Comparison of ENCODE assay signal across 21 mouse cellular contexts in the genomic region with DNA sequence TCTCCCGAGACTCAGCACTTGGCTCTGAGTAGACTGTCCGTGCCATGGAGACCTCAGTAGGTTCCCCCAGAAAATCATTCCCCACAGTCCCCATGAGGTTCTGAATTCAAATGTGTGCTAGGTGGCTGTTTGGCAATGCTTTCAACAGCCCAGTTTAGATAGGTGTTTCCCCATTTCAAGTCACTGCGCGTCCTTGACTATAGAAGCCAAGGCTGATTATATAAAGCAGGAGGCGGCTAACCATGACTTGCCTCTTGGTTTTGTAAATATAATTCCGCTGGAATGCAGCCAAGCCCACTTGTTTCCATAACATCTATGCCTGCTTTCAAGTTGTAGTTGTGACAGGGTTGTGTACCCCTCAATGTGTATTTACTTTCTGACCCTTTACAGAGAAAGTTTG.
DNase-seq lines count a peak whose midpoint lies in the region; ATAC-seq lines count a peak whose summit lies in the region.
"Had no signal": no experiment of that assay in that cellular context is flagged by ENCODE, and none has a peak within 500 bp of the region (broad histone marks: within the 10 kb centered on the region; RNA-seq: fewer than 3 reads in every experiment).

No protein-coding gene starts in this region.

- no peaks in the 10 kb centered on the region for H3K27me3 ChIP-seq in embryonic facial prominence, embryonic 14.5 days (replicated peaks; ENCODE audit: control insufficient read depth, insufficient read depth, low read length)
- H3K27me3 ChIP-seq in embryonic facial prominence, embryonic 10.5 days (replicated peaks; ENCODE audit: low read depth, poor library complexity, severe bottlenecking), result no peaks in the 10 kb centered on the region
- H3K27me3 ChIP-seq: embryonic facial prominence, embryonic 15.5 days; hindbrain, embryonic 13.5 days; limb, embryonic 13.5 days had no signal

- DNase-seq in embryonic facial prominence, embryonic 14.5 days (ENCODE audit: low spot score), result peak; percentile 65
- no peak for DNase-seq in embryonic facial prominence, embryonic 10.5 days (ENCODE audit: low spot score)
- peak; percentile 56 for DNase-seq in ovary, adult 18-20 months (ENCODE audit: low spot score)
- no peak for DNase-seq in ovary, postnatal 14 days (ENCODE audit: low spot score)
- DNase-seq in gonadal fat pad, adult 2 months (ENCODE audit: low read depth), result peak; percentile 65
- peak; percentile 36 for DNase-seq in lung, postnatal 25 days (ENCODE audit: low spot score)
- DNase-seq in liver, result no peak
- DNase-seq: cerebellum, postnatal 14 days; forebrain, postnatal 0 days; gastrocnemius, adult 2 months; heart, postnatal 10 days; thymus, postnatal 25 days had no signal

- no peak overlapping the region for H3K4me3 ChIP-seq in embryonic facial prominence, embryonic 14.5 days (ENCODE audit: low read depth, low read length)
- H3K4me3 ChIP-seq in embryonic facial prominence, embryonic 10.5 days, result no peak overlapping the region
- H3K4me3 ChIP-seq: embryonic facial prominence, embryonic 15.5 days; forebrain, embryonic 10.5 days; gastrocnemius, adult 2 months; hindbrain, embryonic 13.5 days; limb, embryonic 13.5 days had no signal

- 78% methylated on average over 6 of the region's 6 CpGs for WGBS in embryonic facial prominence, embryonic 14.5 days
- 90% methylated on average over 6 of the region's 6 CpGs for WGBS in embryonic facial prominence, embryonic 10.5 days

- H3K36me3 ChIP-seq in embryonic facial prominence, embryonic 14.5 days (ENCODE audit: control insufficient read depth, insufficient read depth, low read length), result no peaks in the 10 kb centered on the region
- H3K36me3 ChIP-seq in embryonic facial prominence, embryonic 10.5 days (replicated peaks), result no peaks in the 10 kb centered on the region
- H3K36me3 ChIP-seq: embryonic facial prominence, embryonic 15.5 days; forebrain, embryonic 10.5 days; hindbrain, embryonic 13.5 days; limb, embryonic 13.5 days had no signal

- H3K27ac ChIP-seq in embryonic facial prominence, embryonic 14.5 days (replicated peaks; ENCODE audit: low read depth, low read length), result no peak overlapping the region
- no peak overlapping the region for H3K27ac ChIP-seq in embryonic facial prominence, embryonic 10.5 days (replicated peaks)
- H3K27ac ChIP-seq: embryonic facial prominence, embryonic 15.5 days; forebrain, embryonic 10.5 days; gastrocnemius, adult 2 months; hindbrain, embryonic 13.5 days; limb, embryonic 13.5 days; liver, embryonic 14.5 days had no signal

- no peaks in the 10 kb centered on the region for H3K9me3 ChIP-seq in embryonic facial prominence, embryonic 14.5 days (ENCODE audit: control insufficient read depth, low read length)
- no peaks in the 10 kb centered on the region for H3K9me3 ChIP-seq in embryonic facial prominence, embryonic 10.5 days
- H3K9me3 ChIP-seq: embryonic facial prominence, embryonic 15.5 days; forebrain, embryonic 10.5 days; hindbrain, embryonic 13.5 days; limb, embryonic 13.5 days had no signal

- no peak for ATAC-seq in embryonic facial prominence, embryonic 14.5 days (ENCODE audit: low read depth)
- ATAC-seq in frontal cortex, adult (ENCODE audit: low TSS enrichment), result no peak
- ATAC-seq: forebrain, postnatal 0 days; inflammation-experienced regulatory T-cells, adult 6 months had no signal

- no peak overlapping the region for H3K4me2 ChIP-seq in embryonic facial prominence, embryonic 14.5 days (ENCODE audit: low read depth, low read length)
- H3K4me2 ChIP-seq: embryonic facial prominence, embryonic 15.5 days; heart, embryonic 11.5 days; hindbrain, embryonic 13.5 days; limb, embryonic 13.5 days; midbrain, embryonic 11.5 days had no signal

- no peak overlapping the region for H3K9ac ChIP-seq in embryonic facial prominence, embryonic 14.5 days (ENCODE audit: low read depth, low read length)
- H3K9ac ChIP-seq: embryonic facial prominence, embryonic 15.5 days; forebrain, postnatal 0 days; hindbrain, embryonic 13.5 days; limb, embryonic 13.5 days; liver, embryonic 14.5 days had no signal

- no peaks in the 10 kb centered on the region for H3K4me1 ChIP-seq in embryonic facial prominence, embryonic 14.5 days (ENCODE audit: control insufficient read depth, insufficient read depth, low read length)
- no peaks in the 10 kb centered on the region for H3K4me1 ChIP-seq in embryonic facial prominence, embryonic 10.5 days
- H3K4me1 ChIP-seq: embryonic facial prominence, embryonic 15.5 days; hindbrain, embryonic 13.5 days; limb, embryonic 13.5 days had no signal

Comparison
In these comparisons a context has a peak if more than half of its experiments do, and no peak if none do; other contexts are left out.
1. DNase-seq: peak in embryonic facial prominence, embryonic 14.5 days (single experiment), ovary, adult 18-20 months (single experiment), gonadal fat pad, adult 2 months (single experiment) and lung, postnatal 25 days (single experiment); none in embryonic facial prominence, embryonic 10.5 days (single experiment), ovary, postnatal 14 days (single experiment) and liver (single experiment).